Mouse (Mus musculus) ES-E14 (cell line): ENCODE results near the gene Gng7.

Experiments
- CHD2 ChIP-seq: IDR thresholded peaks from 2 replicates; pipeline ENCODE4 v1.6.1; 2014; ENCODE audit warnings: mild to moderate bottlenecking, low read depth, low read length, inconsistent platforms
- ZNF384 ChIP-seq: IDR thresholded peaks from 2 replicates; pipeline ENCODE4 v1.6.1; 2012; ENCODE audit warnings: low read depth, low read length, inconsistent platforms

DNA sequence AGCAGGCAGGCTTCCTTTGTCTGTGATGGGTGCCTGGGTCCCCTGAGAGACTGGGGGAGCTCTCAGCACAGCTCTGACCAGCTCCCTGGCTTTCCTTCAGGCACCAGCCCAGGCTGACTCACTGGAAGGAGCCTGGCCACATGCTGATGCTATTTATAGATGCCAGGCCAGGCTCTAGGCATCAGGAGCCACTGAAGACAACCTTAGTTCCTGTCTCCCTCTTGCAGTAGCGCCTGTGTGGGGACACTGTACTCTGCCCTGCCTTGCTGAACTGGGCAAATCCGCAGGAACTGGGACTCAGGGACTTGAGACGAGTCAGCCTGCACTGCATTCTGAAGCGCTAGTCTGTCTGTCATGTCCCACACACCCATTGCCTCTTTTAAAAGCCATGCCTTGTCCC is 12.6 kb upstream of the Gng7 start:
- TF ChIP-seq CHD2 (no peak), ZNF384 (no peak)
